Comparison of ENCODE assay signal across 12 mouse cellular contexts in genomic region chr12:66470868-66471267, GRCm38 (mm10).
A peak's percentile ranks its signal among the peaks of the same experiment; 100 is the strongest.
DNase-seq lines count a peak whose midpoint lies in the region; ATAC-seq and TF ChIP-seq lines count a peak whose summit lies in the region.
"Had no signal": no experiment of that assay in that cellular context is flagged by ENCODE, and none has a peak within 500 bp of the region (broad histone marks: within the 10 kb centered on the region; RNA-seq: fewer than 3 reads in every experiment).

No protein-coding gene starts in this region.

- no peaks in the 10 kb centered on the region for H3K9me3 ChIP-seq in limb, embryonic 14.5 days (ENCODE audit: control insufficient read depth, low read length)
- H3K9me3 ChIP-seq in limb, embryonic 10.5 days (replicated peaks) = no peaks in the 10 kb centered on the region
- H3K9me3 ChIP-seq in hindbrain, embryonic 12.5 days (replicated peaks) = no peaks in the 10 kb centered on the region
- no peaks in the 10 kb centered on the region for H3K9me3 ChIP-seq in midbrain, embryonic 16.5 days (replicated peaks; ENCODE audit: control insufficient read depth, low read length, poor library complexity, severe bottlenecking)
- H3K9me3 ChIP-seq: embryonic facial prominence, embryonic 12.5 days had no signal

- H3K9ac ChIP-seq in limb, embryonic 14.5 days (ENCODE audit: low read depth, low read length, severe bottlenecking) = no peak overlapping the region
- H3K9ac ChIP-seq in hindbrain, embryonic 12.5 days = no peak overlapping the region
- no peak overlapping the region for H3K9ac ChIP-seq in midbrain, embryonic 16.5 days (ENCODE audit: low read depth, low read length)
- H3K9ac ChIP-seq: embryonic facial prominence, embryonic 12.5 days had no signal

- no peak for ATAC-seq in limb, embryonic 14.5 days (ENCODE audit: low FRiP score, low read depth)
- peak; percentile 85 for ATAC-seq in hindbrain, embryonic 12.5 days (ENCODE audit: low FRiP score)
- ATAC-seq in midbrain, embryonic 16.5 days = peak; percentile 84

- no peak for TF ChIP-seq POLR2A in limb, embryonic 14.5 days (IDR thresholded peaks at IDR 0.05; ENCODE audit: borderline replicate concordance, extremely low read depth, insufficient read depth, insufficient read length)

- no peaks in the 10 kb centered on the region for H3K4me1 ChIP-seq in limb, embryonic 14.5 days (ENCODE audit: control insufficient read depth, insufficient read depth, low read length)
- H3K4me1 ChIP-seq in limb, embryonic 10.5 days = no peaks in the 10 kb centered on the region
- 0 out of 2 replicates have a peak, but pooled peaks cover 2% of the 10 kb centered on the region for H3K4me1 ChIP-seq in hindbrain, embryonic 12.5 days
- peaks cover 4% of the 10 kb centered on the region; the same call in 1 of the 2 replicates for H3K4me1 ChIP-seq in midbrain, embryonic 16.5 days (ENCODE audit: control insufficient read depth, insufficient read depth, low read length)
- H3K4me1 ChIP-seq: embryonic facial prominence, embryonic 12.5 days had no signal

- 39% methylated on average over 4 of the region's 4 CpGs for WGBS in limb, embryonic 14.5 days
- 72% methylated on average over 4 of the region's 4 CpGs for WGBS in limb, embryonic 10.5 days
- 36% methylated on average over 4 of the region's 4 CpGs for WGBS in hindbrain, embryonic 12.5 days
- 32% methylated on average over 4 of the region's 4 CpGs for WGBS in midbrain, embryonic 16.5 days

- H3K4me2 ChIP-seq in limb, embryonic 14.5 days (replicated peaks; ENCODE audit: low read depth, low read length, severe bottlenecking) = no peak overlapping the region
- peak overlapping the region; percentile 32 for H3K4me2 ChIP-seq in hindbrain, embryonic 12.5 days (replicated peaks)
- peak overlapping the region; percentile 19; the same call in 1 of the 2 replicates for H3K4me2 ChIP-seq in midbrain, embryonic 16.5 days (ENCODE audit: low read length)
- H3K4me2 ChIP-seq: embryonic facial prominence, embryonic 12.5 days had no signal

- peak; percentile 55 for DNase-seq in limb, embryonic 14.5 days (ENCODE audit: low spot score)
- DNase-seq in limb, embryonic 10.5 days (ENCODE audit: low spot score) = no peak
- peak; percentile 28 for DNase-seq in embryo, embryonic 10 days (ENCODE audit: low spot score)
- no peak for DNase-seq in adrenal gland, postnatal 36 days
- no peak for DNase-seq in urinary bladder, postnatal 25 days (ENCODE audit: low spot score)
- DNase-seq in ovary, postnatal 14 days (ENCODE audit: low spot score) = no peak
- DNase-seq: adrenal gland, adult 2 months; gastrocnemius, postnatal 10 days; thymus, adult 18-20 months had no signal

- H3K4me3 ChIP-seq in limb, embryonic 14.5 days (replicated peaks; ENCODE audit: low read length) = no peak overlapping the region
- no peak overlapping the region for H3K4me3 ChIP-seq in limb, embryonic 10.5 days
- no peak overlapping the region for H3K4me3 ChIP-seq in hindbrain, embryonic 12.5 days
- H3K4me3 ChIP-seq in midbrain, embryonic 16.5 days (ENCODE audit: low read depth, low read length) = no peak overlapping the region
- H3K4me3 ChIP-seq: embryonic facial prominence, embryonic 12.5 days had no signal

- H3K36me3 ChIP-seq in limb, embryonic 14.5 days (ENCODE audit: control insufficient read depth, insufficient read depth, low read length) = no peaks in the 10 kb centered on the region
- H3K36me3 ChIP-seq in limb, embryonic 10.5 days = no peaks in the 10 kb centered on the region
- no peaks in the 10 kb centered on the region for H3K36me3 ChIP-seq in hindbrain, embryonic 12.5 days
- no peaks in the 10 kb centered on the region for H3K36me3 ChIP-seq in midbrain, embryonic 16.5 days (ENCODE audit: control insufficient read depth, insufficient read depth, low read length)
- H3K36me3 ChIP-seq: embryonic facial prominence, embryonic 12.5 days had no signal

- H3K27me3 ChIP-seq in limb, embryonic 14.5 days (ENCODE audit: control insufficient read depth, insufficient read depth, low read length) = no peaks in the 10 kb centered on the region
- H3K27me3 ChIP-seq in limb, embryonic 10.5 days (ENCODE audit: low read depth, poor library complexity, severe bottlenecking) = no peaks in the 10 kb centered on the region
- H3K27me3 ChIP-seq in hindbrain, embryonic 12.5 days = no peaks in the 10 kb centered on the region
- H3K27me3 ChIP-seq in midbrain, embryonic 16.5 days (ENCODE audit: control insufficient read depth, insufficient read depth, low read depth, low read length) = no peaks in the 10 kb centered on the region
- H3K27me3 ChIP-seq: embryonic facial prominence, embryonic 12.5 days had no signal

- no peak overlapping the region for H3K27ac ChIP-seq in limb, embryonic 14.5 days (replicated peaks; ENCODE audit: low read depth, low read length)
- H3K27ac ChIP-seq in limb, embryonic 10.5 days = no peak overlapping the region
- H3K27ac ChIP-seq in hindbrain, embryonic 12.5 days = 0 out of 2 replicates have a peak overlapping the region, but pooled peaks have one; percentile 57
- peak overlapping the region; percentile 41 for H3K27ac ChIP-seq in midbrain, embryonic 16.5 days (ENCODE audit: low read length)
- H3K27ac ChIP-seq: embryonic facial prominence, embryonic 12.5 days had no signal

Comparison
In these comparisons a context has a peak if more than half of its experiments do, and no peak if none do; other contexts are left out.
1. DNase-seq: peak in limb, embryonic 14.5 days (single experiment) and embryo, embryonic 10 days (single experiment); none in limb, embryonic 10.5 days (single experiment), adrenal gland, postnatal 36 days (0 of 2), urinary bladder, postnatal 25 days (single experiment) and ovary, postnatal 14 days (single experiment).
2. H3K27ac ChIP-seq: peak in hindbrain, embryonic 12.5 days (single experiment) and midbrain, embryonic 16.5 days (single experiment); none in limb, embryonic 14.5 days (single experiment) and limb, embryonic 10.5 days (single experiment).